In the genomic region with DNA sequence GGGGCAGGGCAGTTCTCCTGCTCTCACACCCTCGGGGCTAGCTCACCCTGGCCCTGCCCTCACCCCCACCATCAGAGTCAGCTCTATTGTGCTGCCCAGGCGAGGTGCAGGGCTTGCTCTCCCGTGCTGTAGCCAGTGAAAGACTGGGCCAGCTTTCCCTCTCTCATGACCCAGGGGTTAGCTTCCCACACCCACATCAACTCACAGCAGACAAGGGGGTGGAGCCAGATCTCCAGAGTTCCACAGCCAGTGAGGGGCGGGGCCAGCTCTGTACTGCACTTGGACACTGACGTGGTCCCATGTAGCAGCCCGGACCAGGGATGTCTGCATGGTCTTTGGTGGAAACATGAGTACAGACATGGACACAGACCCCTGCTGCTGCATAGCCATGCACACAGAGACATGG, we compare ENCODE assay signal across 7 mouse cellular contexts. TPM values are rescaled to one million over a fixed set of nuclear protein-coding genes. Genes with fewer than 3 reads are reported as not detected.
A peak's percentile ranks its signal among the peaks of the same experiment; 100 is the strongest.
DNase-seq lines count a peak whose midpoint lies in the region; ATAC-seq and TF ChIP-seq lines count a peak whose summit lies in the region.

No protein-coding gene starts in this region.

- TF ChIP-seq EP300 in liver, embryonic 14.5 days (IDR thresholded peaks at IDR 0.05; ENCODE audit: low read depth) = no peak

- no peak overlapping the region for H3K4me3 ChIP-seq in embryonic facial prominence, embryonic 12.5 days
- H3K4me3 ChIP-seq in hindbrain, embryonic 13.5 days = no peak overlapping the region
- no peak overlapping the region for H3K4me3 ChIP-seq in liver, embryonic 14.5 days (ENCODE audit: insufficient read depth in 1 of 2, low read depth in 2 of 2, low read length in 2 of 2)
- no peak overlapping the region for H3K4me3 ChIP-seq in stomach, embryonic 16.5 days (replicated peaks; ENCODE audit: low read length)
- H3K4me3 ChIP-seq in cerebellum, adult 2 months (replicated peaks; ENCODE audit: insufficient read depth, low read depth, low read length) = no peak overlapping the region

- H3K27ac ChIP-seq in embryonic facial prominence, embryonic 12.5 days = no peak overlapping the region
- H3K27ac ChIP-seq in hindbrain, embryonic 13.5 days = no peak overlapping the region
- no peak overlapping the region for H3K27ac ChIP-seq in liver, embryonic 14.5 days
- H3K27ac ChIP-seq in stomach, embryonic 16.5 days (ENCODE audit: low read length) = 0 out of 2 replicates have a peak overlapping the region, but pooled peaks have one; percentile 17
- no peak overlapping the region for H3K27ac ChIP-seq in cerebellum, adult 2 months (ENCODE audit: insufficient read depth, low read length)

- WGBS in embryonic facial prominence, embryonic 12.5 days = 13% methylated on average over 6 of the region's 6 CpGs
- 11% methylated on average over 6 of the region's 6 CpGs for WGBS in hindbrain, embryonic 13.5 days
- 26% methylated on average over 6 of the region's 6 CpGs for WGBS in liver, embryonic 14.5 days (ENCODE audit: insufficient replicate concordance)
- 15% methylated on average over 6 of the region's 6 CpGs for WGBS in stomach, embryonic 16.5 days
- WGBS in cerebellum, adult 2 months = 58% methylated on average over 6 of the region's 6 CpGs

- no peaks in the 10 kb centered on the region for H3K9me3 ChIP-seq in embryonic facial prominence, embryonic 12.5 days
- H3K9me3 ChIP-seq in hindbrain, embryonic 13.5 days = no peaks in the 10 kb centered on the region
- no peaks in the 10 kb centered on the region for H3K9me3 ChIP-seq in liver, embryonic 14.5 days (ENCODE audit: control insufficient read depth, low read length)
- H3K9me3 ChIP-seq in stomach, embryonic 16.5 days (replicated peaks; ENCODE audit: control insufficient read depth, low read length) = no peaks in the 10 kb centered on the region

- peak; percentile 86 for DNase-seq in R1 (ENCODE audit: low read depth, low spot score)
- DNase-seq in liver, embryonic 14.5 days (ENCODE audit: low read depth in 3 of 3, low spot score in 3 of 3) = no peak
- DNase-seq in cerebellum, adult 2 months = no peak
- no peak for DNase-seq in right cerebral cortex, adult 2 months (ENCODE audit: low spot score in 2 of 2)

- no peak overlapping the region for H3K4me2 ChIP-seq in embryonic facial prominence, embryonic 12.5 days (replicated peaks)
- H3K4me2 ChIP-seq in hindbrain, embryonic 13.5 days = no peak overlapping the region
- H3K4me2 ChIP-seq in liver, embryonic 14.5 days (ENCODE audit: low read depth) = no peak overlapping the region
- no peak overlapping the region for H3K4me2 ChIP-seq in stomach, embryonic 16.5 days (ENCODE audit: low read depth, low read length)

- peaks cover 13% of the 10 kb centered on the region; the same call in 1 of the 2 replicates for H3K4me1 ChIP-seq in embryonic facial prominence, embryonic 12.5 days
- peaks cover 7% of the 10 kb centered on the region for H3K4me1 ChIP-seq in hindbrain, embryonic 13.5 days (replicated peaks)
- H3K4me1 ChIP-seq in liver, embryonic 14.5 days (replicated peaks; ENCODE audit: control insufficient read depth in 2 of 2, insufficient read depth in 2 of 2, low read length in 1 of 2) = no peaks in the 10 kb centered on the region
- peaks cover 16% of the 10 kb centered on the region for H3K4me1 ChIP-seq in stomach, embryonic 16.5 days (ENCODE audit: control insufficient read depth, insufficient read depth, low read length)
- H3K4me1 ChIP-seq in cerebellum, adult 2 months (ENCODE audit: control insufficient read depth, insufficient read depth, low read length) = peaks cover 9% of the 10 kb centered on the region

- peak; percentile 79; the same call in 1 of the 2 replicates for ATAC-seq in embryonic facial prominence, embryonic 12.5 days (ENCODE audit: insufficient number of reproducible peaks, insufficient read depth, low FRiP score, low TSS enrichment)
- ATAC-seq in hindbrain, embryonic 13.5 days (ENCODE audit: low FRiP score) = peak; percentile 68
- ATAC-seq in liver, embryonic 14.5 days (ENCODE audit: insufficient read depth) = peak; percentile 31; the same call in 1 of the 2 replicates
- ATAC-seq in stomach, embryonic 16.5 days (ENCODE audit: insufficient read depth, low FRiP score) = peak; percentile 89

- TF ChIP-seq POLR2A in cerebellum, adult 2 months (IDR thresholded peaks at IDR 0.05; ENCODE audit: borderline replicate concordance, insufficient read depth, low read length) = no peak

- H3K27me3 ChIP-seq in embryonic facial prominence, embryonic 12.5 days = no peaks in the 10 kb centered on the region
- H3K27me3 ChIP-seq in hindbrain, embryonic 13.5 days = no peaks in the 10 kb centered on the region
- no peaks in the 10 kb centered on the region for H3K27me3 ChIP-seq in liver, embryonic 14.5 days (ENCODE audit: control insufficient read depth, insufficient read depth, low read length)
- no peaks in the 10 kb centered on the region for H3K27me3 ChIP-seq in stomach, embryonic 16.5 days (ENCODE audit: control insufficient read depth, insufficient read depth, low read length)
- H3K27me3 ChIP-seq in cerebellum, adult 2 months (ENCODE audit: control insufficient read depth, insufficient read depth, low read length) = no peaks in the 10 kb centered on the region

- H3K36me3 ChIP-seq in embryonic facial prominence, embryonic 12.5 days = no peaks in the 10 kb centered on the region
- no peaks in the 10 kb centered on the region for H3K36me3 ChIP-seq in hindbrain, embryonic 13.5 days
- no peaks in the 10 kb centered on the region for H3K36me3 ChIP-seq in liver, embryonic 14.5 days (replicated peaks; ENCODE audit: control insufficient read depth, insufficient read depth, low read depth)
- no peaks in the 10 kb centered on the region for H3K36me3 ChIP-seq in stomach, embryonic 16.5 days (ENCODE audit: control insufficient read depth, insufficient read depth, low read length)

- H3K9ac ChIP-seq in embryonic facial prominence, embryonic 12.5 days = no peak overlapping the region
- H3K9ac ChIP-seq in hindbrain, embryonic 13.5 days = no peak overlapping the region
- H3K9ac ChIP-seq in liver, embryonic 14.5 days (replicated peaks) = no peak overlapping the region
- H3K9ac ChIP-seq in stomach, embryonic 16.5 days (ENCODE audit: low read length) = no peak overlapping the region

- no peak for TF ChIP-seq CTCF in liver, embryonic 14.5 days (IDR thresholded peaks at IDR 0.05; ENCODE audit: low read depth)
- no peak for TF ChIP-seq CTCF in cerebellum, adult 2 months (IDR thresholded peaks at IDR 0.05; ENCODE audit: borderline replicate concordance, insufficient read depth, low read depth, low read length)

RNA-seq across cellular contexts. Expression of a gene that starts 33.4 kb away (rescaled TPM):
- 1.9 and 2.1 TPM in 2 replicates for polyA plus RNA-seq in embryonic facial prominence, embryonic 12.5 days (2016; fragmentation: Nextera tagmentation; extraction: Ambion mirVana)
- 4.0 and 5.0 TPM in 2 replicates for polyA plus RNA-seq in hindbrain, embryonic 13.5 days (2015; fragmentation: Nextera tagmentation; extraction: Ambion mirVana)
- polyA plus RNA-seq in liver, embryonic 14.5 days (2012; rRNA removed) = 0.11 and 0.13 TPM in 2 replicates
- 0.10 and 0.20 TPM in 2 replicates for polyA plus RNA-seq in liver, embryonic 14.5 days (2014; fragmentation: Nextera tagmentation; extraction: Ambion mirVana)
- 7.0 and 7.4 TPM in 2 replicates for polyA plus RNA-seq in stomach, embryonic 16.5 days (2015; fragmentation: Nextera tagmentation; extraction: Ambion mirVana)
- 5.1 and 6.2 TPM in 2 replicates for polyA plus RNA-seq in cerebellum, adult 2 months (2012; rRNA removed)

Comparison
In these comparisons a context has a peak if more than half of its experiments do, and no peak if none do; other contexts are left out.
1. ATAC-seq: peak in every context shown above with its lines; median percentile 89 in stomach, embryonic 16.5 days; 79 in embryonic facial prominence, embryonic 12.5 days; 68 in hindbrain, embryonic 13.5 days; 31 in liver, embryonic 14.5 days.